Comparison of ENCODE assay signal across 8 mouse cellular contexts in genomic region chr2:17932426-17932931, GRCm38 (mm10).
A peak's percentile ranks its signal among the peaks of the same experiment; 100 is the strongest.
DNase-seq lines count a peak whose midpoint lies in the region; ATAC-seq and TF ChIP-seq lines count a peak whose summit lies in the region.

No protein-coding gene starts in this region.

- no peaks in the 10 kb centered on the region for H3K36me3 ChIP-seq in intestine, embryonic 14.5 days (ENCODE audit: control insufficient read depth, insufficient read depth, low read length)
- no peaks in the 10 kb centered on the region for H3K36me3 ChIP-seq in intestine, postnatal 0 days (ENCODE audit: control insufficient read depth, insufficient read depth)
- no peaks in the 10 kb centered on the region for H3K36me3 ChIP-seq in embryonic facial prominence, embryonic 10.5 days (replicated peaks)
- H3K36me3 ChIP-seq in hindbrain, embryonic 12.5 days = no peaks in the 10 kb centered on the region

- no peak overlapping the region for H3K9ac ChIP-seq in intestine, embryonic 14.5 days (ENCODE audit: low read length)
- H3K9ac ChIP-seq in intestine, postnatal 0 days (ENCODE audit: low read depth, low read length) = no peak overlapping the region
- peak overlapping the region; percentile 1; the same call in 1 of the 2 replicates for H3K9ac ChIP-seq in hindbrain, embryonic 12.5 days

- intact Hi-C loops in gastrocnemius, adult 2 months (cut with DNase I) = no loop called here

- peaks cover 4% of the 10 kb centered on the region; the same call in 1 of the 2 replicates for H3K9me3 ChIP-seq in intestine, embryonic 14.5 days (ENCODE audit: control insufficient read depth, low read length)
- H3K9me3 ChIP-seq in intestine, postnatal 0 days (ENCODE audit: control insufficient read depth) = no peaks in the 10 kb centered on the region
- H3K9me3 ChIP-seq in embryonic facial prominence, embryonic 10.5 days = peaks cover 2% of the 10 kb centered on the region; the same call in 1 of the 2 replicates
- no peaks in the 10 kb centered on the region for H3K9me3 ChIP-seq in hindbrain, embryonic 12.5 days (replicated peaks)

- H3K27ac ChIP-seq in intestine, embryonic 14.5 days (ENCODE audit: low read depth) = no peak overlapping the region
- no peak overlapping the region for H3K27ac ChIP-seq in intestine, postnatal 0 days (ENCODE audit: low read depth, low read length)
- H3K27ac ChIP-seq in embryonic facial prominence, embryonic 10.5 days (replicated peaks) = peak overlapping the region; percentile 76
- peak overlapping the region; percentile 52; the same call in 1 of the 2 replicates for H3K27ac ChIP-seq in hindbrain, embryonic 12.5 days
- no peak overlapping the region for H3K27ac ChIP-seq in gastrocnemius, adult 2 months

- no peak overlapping the region for H3K4me3 ChIP-seq in intestine, embryonic 14.5 days (ENCODE audit: low read depth, low read length)
- no peak overlapping the region for H3K4me3 ChIP-seq in intestine, postnatal 0 days (ENCODE audit: low read depth, low read length)
- peak overlapping the region; percentile 35 for H3K4me3 ChIP-seq in embryonic facial prominence, embryonic 10.5 days
- H3K4me3 ChIP-seq in hindbrain, embryonic 12.5 days = peak overlapping the region; percentile 5
- H3K4me3 ChIP-seq in gastrocnemius, adult 2 months = no peak overlapping the region

- 68% methylated on average over 16 of the region's 16 CpGs for WGBS in intestine, embryonic 14.5 days
- 59% methylated on average over 16 of the region's 16 CpGs for WGBS in intestine, postnatal 0 days
- WGBS in embryonic facial prominence, embryonic 10.5 days = 40% methylated on average over 16 of the region's 16 CpGs
- 18% methylated on average over 16 of the region's 16 CpGs for WGBS in hindbrain, embryonic 12.5 days

- no peak for TF ChIP-seq CTCF in intestine, postnatal 0 days (IDR thresholded peaks at IDR 0.05; ENCODE audit: low read depth)
- TF ChIP-seq CTCF in gastrocnemius, adult 2 months (IDR thresholded peaks at IDR 0.05) = no peak

- H3K4me2 ChIP-seq in intestine, embryonic 14.5 days (ENCODE audit: low read length) = no peak overlapping the region
- H3K4me2 ChIP-seq in intestine, postnatal 0 days (replicated peaks; ENCODE audit: low read depth) = no peak overlapping the region
- peak overlapping the region; percentile 45 for H3K4me2 ChIP-seq in hindbrain, embryonic 12.5 days (replicated peaks)

- no peak for ATAC-seq in intestine, embryonic 14.5 days (replicated peaks; ENCODE audit: low FRiP score, low TSS enrichment, low read depth)
- no peak for ATAC-seq in intestine, postnatal 0 days
- peak; percentile 83 for ATAC-seq in hindbrain, embryonic 12.5 days (ENCODE audit: low FRiP score)

- no peaks in the 10 kb centered on the region for H3K27me3 ChIP-seq in intestine, embryonic 14.5 days (replicated peaks; ENCODE audit: control insufficient read depth, insufficient read depth, low read length)
- H3K27me3 ChIP-seq in intestine, postnatal 0 days (replicated peaks; ENCODE audit: control insufficient read depth, insufficient read depth, low read length) = no peaks in the 10 kb centered on the region
- H3K27me3 ChIP-seq in embryonic facial prominence, embryonic 10.5 days (replicated peaks; ENCODE audit: low read depth, poor library complexity, severe bottlenecking) = no peaks in the 10 kb centered on the region
- no peaks in the 10 kb centered on the region for H3K27me3 ChIP-seq in hindbrain, embryonic 12.5 days

- DNase-seq in intestine, embryonic 14.5 days (ENCODE audit: low spot score) = peak; percentile 47
- DNase-seq in embryonic facial prominence, embryonic 10.5 days (ENCODE audit: low spot score) = peak; percentile 45
- DNase-seq in neural tube, embryonic 10.5 days (ENCODE audit: extremely low spot score, low spot score) = peak; percentile 36
- no peak for DNase-seq in c-Kit-positive CD71-positive TER-119-positive erythroid progenitor cells, embryonic 14.5 days (ENCODE audit: low spot score)
- DNase-seq in frontal cortex, postnatal 25 days (ENCODE audit: low spot score in 2 of 2) = no peak
- no peak for DNase-seq in gastrocnemius, adult 2 months

- H3K4me1 ChIP-seq in intestine, embryonic 14.5 days (replicated peaks; ENCODE audit: control insufficient read depth, insufficient read depth, low read length) = no peaks in the 10 kb centered on the region
- H3K4me1 ChIP-seq in intestine, postnatal 0 days (replicated peaks; ENCODE audit: control insufficient read depth, insufficient read depth, low read length) = no peaks in the 10 kb centered on the region
- peaks cover 18% of the 10 kb centered on the region for H3K4me1 ChIP-seq in embryonic facial prominence, embryonic 10.5 days
- H3K4me1 ChIP-seq in hindbrain, embryonic 12.5 days = peaks cover 15% of the 10 kb centered on the region

Comparison
In these comparisons a context has a peak if more than half of its experiments do, and no peak if none do; other contexts are left out.
1. DNase-seq: peak in intestine, embryonic 14.5 days (single experiment), embryonic facial prominence, embryonic 10.5 days (single experiment) and neural tube, embryonic 10.5 days (single experiment); none in c-Kit-positive CD71-positive TER-119-positive erythroid progenitor cells, embryonic 14.5 days (single experiment), frontal cortex, postnatal 25 days (0 of 2) and gastrocnemius, adult 2 months (single experiment).
2. H3K27ac ChIP-seq: peak in embryonic facial prominence, embryonic 10.5 days (single experiment) and hindbrain, embryonic 12.5 days (single experiment); none in intestine, embryonic 14.5 days (single experiment), intestine, postnatal 0 days (single experiment) and gastrocnemius, adult 2 months (single experiment).
3. H3K4me3 ChIP-seq: peak in embryonic facial prominence, embryonic 10.5 days (single experiment) and hindbrain, embryonic 12.5 days (single experiment); none in intestine, embryonic 14.5 days (single experiment), intestine, postnatal 0 days (single experiment) and gastrocnemius, adult 2 months (single experiment).